Mouse (Mus musculus): ENCODE measurements around the gene Pif1.

DNA sequence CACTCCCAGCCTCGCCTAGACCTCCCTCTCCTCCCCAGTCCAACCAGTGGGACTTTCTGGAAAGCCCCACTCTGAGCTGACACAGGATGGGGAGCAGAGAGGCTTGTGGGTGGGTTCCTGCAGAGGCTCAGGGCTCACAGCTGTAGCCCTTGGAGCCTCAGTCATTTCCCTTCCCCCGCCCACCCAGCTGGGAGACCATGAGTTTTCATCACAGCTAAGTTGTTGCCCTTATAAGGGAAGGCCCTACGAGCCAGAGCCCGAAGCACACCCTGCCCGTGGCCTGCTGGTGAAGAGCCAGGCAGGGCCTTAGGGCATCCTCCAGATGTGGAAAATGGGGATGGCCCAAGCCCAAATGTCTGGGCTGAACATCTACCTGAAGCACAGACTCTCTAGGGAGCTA lies 35.9 kb upstream of the Pif1 start:
- no peak for TF ChIP-seq CTCF (IDR thresholded peaks at IDR 0.05; ENCODE audit: control insufficient read depth, insufficient read depth, insufficient read length)
- no peak for TF ChIP-seq MYOD1 (IDR thresholded peaks at IDR 0.05; ENCODE audit: control insufficient read depth, insufficient read length, low read depth)
- TF ChIP-seq USF1 (IDR thresholded peaks at IDR 0.05; ENCODE audit: low read depth) = no peak

Data from C2C12 (cell line).